Mouse (Mus musculus) midbrain, embryonic 13.5 days (tissue): ENCODE measurements around the gene Lonp1. TPM values are rescaled to one million over a fixed set of nuclear protein-coding genes. Genes with fewer than 3 reads are reported as not detected.
"Not testable (repeated sequence)": the region's sequence is repeated elsewhere in the genome, so short reads cannot be mapped to it uniquely, and the experiment has no call there.

Source experiments
- ATAC-seq: fragments of 200-750 bp; cut with Nextera tagmentation; 2 replicates; pipeline ENCODE4 v1.8.0; 2017; ENCODE audit warnings: mild to moderate bottlenecking, moderate TSS enrichment, moderate library complexity
- H3K27ac ChIP-seq: fragments of 300-500 bp; sonication (generic); 2 replicates; pipeline ENCODE4 v1.5.1; 2015; ENCODE audit warnings: inconsistent platforms, mild to moderate bottlenecking, moderate library complexity
- H3K27me3 ChIP-seq: fragments of 300-500 bp; sonication (generic); 2 replicates; pipeline ENCODE4 v1.6.1; 2015; ENCODE audit warnings: mild to moderate bottlenecking, inconsistent platforms
- H3K36me3 ChIP-seq: fragments of 300-500 bp; sonication (generic); 2 replicates; pipeline ENCODE4 v1.6.1; 2015; ENCODE audit warnings: mild to moderate bottlenecking, inconsistent platforms
- H3K4me1 ChIP-seq: fragments of 300-500 bp; sonication (generic); replicated peaks from 2 replicates; pipeline ENCODE4 v1.6.1; 2015; ENCODE audit warnings: inconsistent platforms
- H3K4me2 ChIP-seq: fragments of 300-500 bp; sonication (generic); replicated peaks from 2 replicates; pipeline ENCODE4 v1.6.1; 2015; ENCODE audit warnings: moderate library complexity, mild to moderate bottlenecking, inconsistent platforms
- H3K4me3 ChIP-seq: fragments of 300-500 bp; sonication (generic); replicated peaks from 2 replicates; pipeline ENCODE4 v1.5.1; 2015; ENCODE audit warnings: mild to moderate bottlenecking, inconsistent platforms
- H3K9ac ChIP-seq: fragments of 300-500 bp; sonication (generic); replicated peaks from 2 replicates; pipeline ENCODE4 v1.6.1; 2015; ENCODE audit warnings: mild to moderate bottlenecking, inconsistent platforms
- H3K9me3 ChIP-seq: fragments of 300-500 bp; sonication (generic); 2 replicates; pipeline ENCODE4 v1.6.1; 2016; ENCODE audit warnings: mild to moderate bottlenecking, inconsistent platforms
- WGBS: fragments of 180-500 bp; shearing (Covaris S2); methylation state at CpG from one replicate; pipeline ENCODE4 v1.1.7; 2015; 5-methylcytosine and 5-hydroxymethylcytosine counted together
- polyA plus RNA-seq: library from polyadenylated mRNA; unstranded; fragments of >200 nt; fragmentation: Nextera tagmentation; extraction: Ambion mirVana; gene quantifications from 2 replicates; pipeline ENCODE4 v1.2.1, GENCODE M21; 2015

Gene Lonp1
- polyA plus RNA-seq, 1 experiment from 2014 or later: 43.4 TPM

- ATAC-seq: no peak
- Histone ChIP-seq H3K9me3 (no peaks in the 10 kb centered on the region), H3K4me3 (no peak overlapping the region), H3K27me3 (no peaks in the 10 kb centered on the region), H3K9ac (no peak overlapping the region), H3K36me3 (no peaks in the 10 kb centered on the region), H3K4me1 (no peaks in the 10 kb centered on the region), H3K27ac (no peak overlapping the region), H3K4me2 (no peak overlapping the region)
- WGBS: 80% methylated on average over 2 of the region's 2 CpGs
These were observed 28.1 kb upstream of the Lonp1 start for GRCm38 (mm10) chr17:56654771-56655170.

- no peaks in the 10 kb centered on the region for H3K27me3 ChIP-seq
- H3K9ac ChIP-seq: no peak overlapping the region
- H3K4me3 ChIP-seq: no peak overlapping the region
- H3K4me1 ChIP-seq: no peaks in the 10 kb centered on the region
- no peak for ATAC-seq
- no peak overlapping the region for H3K4me2 ChIP-seq
- 39% methylated on average over 10 of the region's 10 CpGs for WGBS
- no peaks in the 10 kb centered on the region for H3K36me3 ChIP-seq
- no peak overlapping the region for H3K27ac ChIP-seq
- no peaks in the 10 kb centered on the region for H3K9me3 ChIP-seq
These were observed 25.1 kb upstream of the Lonp1 start for GRCm38 (mm10) chr17:56651801-56652200.

- no peaks in the 10 kb centered on the region for H3K36me3 ChIP-seq
- ATAC-seq: no peak
- 71% methylated on average over 13 of the region's 13 CpGs for WGBS
- no peaks in the 10 kb centered on the region for H3K27me3 ChIP-seq
- no peak overlapping the region for H3K27ac ChIP-seq
- no peaks in the 10 kb centered on the region for H3K4me1 ChIP-seq
- H3K9ac ChIP-seq: no peak overlapping the region
- H3K4me3 ChIP-seq: no peak overlapping the region
- H3K9me3 ChIP-seq: no peaks in the 10 kb centered on the region
- no peak overlapping the region for H3K4me2 ChIP-seq
These were observed 20.9 kb upstream of the Lonp1 start for GRCm38 (mm10) chr17:56647546-56647945.

- WGBS: 84% methylated on average over 4 of the region's 4 CpGs
- no peak overlapping the region for H3K27ac ChIP-seq
- H3K9me3 ChIP-seq: no peaks in the 10 kb centered on the region
- H3K4me3 ChIP-seq: no peak overlapping the region
- H3K27me3 ChIP-seq: no peaks in the 10 kb centered on the region
- no peak overlapping the region for H3K9ac ChIP-seq
- no peak overlapping the region for H3K4me2 ChIP-seq
- H3K36me3 ChIP-seq: no peaks in the 10 kb centered on the region
- no peaks in the 10 kb centered on the region for H3K4me1 ChIP-seq
- ATAC-seq: no peak
These were observed 16.6 kb upstream of the Lonp1 start for GRCm38 (mm10) chr17:56643237-56643636.

- no peaks in the 10 kb centered on the region for H3K9me3 ChIP-seq
- whole genome bisulfite sequencing: 86% methylated on average over 6 of the region's 6 CpGs
- ATAC-seq: no peak
These were observed 7.3 kb upstream of the Lonp1 start for GRCm38 (mm10) chr17:56634023-56634422.

GRCm38 (mm10) chr17:56631807-56632206 lies 5.1 kb upstream of the Lonp1 start:
- Histone ChIP-seq H3K9ac (no peak overlapping the region), H3K36me3 (no peaks in the 10 kb centered on the region), H3K4me1 (peaks cover 11% of the 10 kb centered on the region), H3K27me3 (peaks cover 4% of the 10 kb centered on the region; the same call in 1 of the 2 replicates), H3K4me3 (no peak overlapping the region), H3K4me2 (no peak overlapping the region), H3K27ac (no peak overlapping the region), H3K9me3 (no peaks in the 10 kb centered on the region)
- WGBS: 59% methylated on average over 4 of the region's 4 CpGs
- ATAC-seq: no peak

More at GRCm38 (mm10) chr17:56634023-56634422, 7.3 kb upstream of the Lonp1 start:
- no peak overlapping the region for H3K4me3 ChIP-seq
- H3K4me1 ChIP-seq: no peaks in the 10 kb centered on the region
- no peak overlapping the region for H3K27ac ChIP-seq
- H3K27me3 ChIP-seq: no peaks in the 10 kb centered on the region
- no peak overlapping the region for H3K9ac ChIP-seq
- H3K36me3 ChIP-seq: no peaks in the 10 kb centered on the region
- no peak overlapping the region for H3K4me2 ChIP-seq

GRCm38 (mm10) chr17:56629800-56630781 lies 3.4 kb upstream of the Lonp1 start:
- WGBS: 85% methylated on average over 27 of the region's 27 CpGs
- not testable (repeated sequence) for H3K9me3 ChIP-seq, ATAC-seq, H3K9ac ChIP-seq, H3K27ac ChIP-seq, H3K4me3 ChIP-seq, H3K4me2 ChIP-seq, H3K36me3 ChIP-seq, H3K27me3 ChIP-seq
- peaks cover 23% of the 10 kb centered on the region for H3K4me1 ChIP-seq

GRCm38 (mm10) chr17:56627530-56628277 lies 1.0 kb upstream of the Lonp1 start, which contains the start of gene Catsperd:
TSS of gene Catsperd (plus strand) at chr17:56628143.
- H3K9ac ChIP-seq: peak within 1 kb of the TSS; percentile 42
- no peaks in the 10 kb centered on the region for H3K9me3 ChIP-seq
- ATAC-seq: peak; percentile 69
- peak within 1 kb of the TSS; percentile 71 for H3K27ac ChIP-seq
- 4% methylated on average over 26 of the region's 26 CpGs for WGBS
- H3K4me2 ChIP-seq: peak within 1 kb of the TSS; percentile 93
- H3K4me3 ChIP-seq: peak within 1 kb of the TSS; percentile 90
- peaks cover 27% of the 10 kb centered on the region for H3K4me1 ChIP-seq
- H3K27me3 ChIP-seq: peaks cover 4% of the 10 kb centered on the region; the same call in 1 of the 2 replicates
- peaks cover 17% of the 10 kb centered on the region for H3K36me3 ChIP-seq

GRCm38 (mm10) chr17:56626260-56626659 lies 427 bp downstream of the Lonp1 start:
- 1% methylated on average over 32 of the region's 32 CpGs for WGBS
- H3K9ac ChIP-seq: peak overlapping the region; percentile 87
- peak overlapping the region; percentile 90 for H3K4me3 ChIP-seq
- H3K4me1 ChIP-seq: peaks cover 27% of the 10 kb centered on the region
- H3K4me2 ChIP-seq: peak overlapping the region; percentile 93
- peaks cover 31% of the 10 kb centered on the region for H3K36me3 ChIP-seq
- ATAC-seq: no peak
- peaks cover 4% of the 10 kb centered on the region; the same call in 1 of the 2 replicates for H3K27me3 ChIP-seq
- peak overlapping the region; percentile 71; the same call in 1 of the 2 replicates for H3K27ac ChIP-seq
- H3K9me3 ChIP-seq: no peaks in the 10 kb centered on the region

- peaks cover 27% of the 10 kb centered on the region for H3K4me1 ChIP-seq
- peak overlapping the region; percentile 93; the same call in 1 of the 2 replicates for H3K4me2 ChIP-seq
- H3K36me3 ChIP-seq: peaks cover 38% of the 10 kb centered on the region
- no peak overlapping the region for H3K9ac ChIP-seq
- no peaks in the 10 kb centered on the region for H3K9me3 ChIP-seq
- H3K27ac ChIP-seq: no peak overlapping the region
- ATAC-seq: no peak
- WGBS: 93% methylated on average over 3 of the region's 3 CpGs
- H3K27me3 ChIP-seq: peaks cover 4% of the 10 kb centered on the region; the same call in 1 of the 2 replicates
- peak overlapping the region; percentile 90 for H3K4me3 ChIP-seq
These were observed 1.2 kb downstream of the Lonp1 start for GRCm38 (mm10) chr17:56625495-56625894.

GRCm38 (mm10) chr17:56617628-56618027 lies 9.1 kb downstream of the Lonp1 start:
- peaks cover 19% of the 10 kb centered on the region for H3K4me1 ChIP-seq
- no peak for ATAC-seq
- H3K4me3 ChIP-seq: no peak overlapping the region
- H3K9ac ChIP-seq: no peak overlapping the region
- H3K27ac ChIP-seq: no peak overlapping the region
- H3K27me3 ChIP-seq: no peaks in the 10 kb centered on the region
- 90% methylated on average over 8 of the region's 8 CpGs for WGBS
- no peak overlapping the region for H3K4me2 ChIP-seq
- H3K9me3 ChIP-seq: no peaks in the 10 kb centered on the region
- peaks cover 83% of the 10 kb centered on the region for H3K36me3 ChIP-seq

GRCm38 (mm10) chr17:56616725-56617124 lies 10.0 kb downstream of the Lonp1 start:
- H3K36me3 ChIP-seq: peaks cover 74% of the 10 kb centered on the region

More at GRCm38 (mm10) chr17:56616725-56617124, 10.0 kb downstream of the Lonp1 start:
- WGBS: 86% methylated on average over 3 of the region's 3 CpGs
- H3K27ac ChIP-seq: no peak overlapping the region
- no peak overlapping the region for H3K9ac ChIP-seq
- no peaks in the 10 kb centered on the region for H3K27me3 ChIP-seq
- no peak for ATAC-seq
- H3K9me3 ChIP-seq: no peaks in the 10 kb centered on the region
- H3K4me3 ChIP-seq: no peak overlapping the region
- H3K4me2 ChIP-seq: no peak overlapping the region
- peaks cover 24% of the 10 kb centered on the region for H3K4me1 ChIP-seq
